Mouse (Mus musculus) bone marrow, adult 2 months (tissue): ENCODE results near the gene Gm10837.

Experiments used
- CTCF ChIP-seq: fragments of 200-500 bp; IDR thresholded peaks from 2 replicates; pipeline ENCODE4 v1.5.1; 2011; ENCODE audit warnings: low read length, control low read depth; ENCODE audit not compliant: control insufficient read depth, insufficient read depth
- POLR2A ChIP-seq: fragments of 200-500 bp; IDR thresholded peaks from 2 replicates; pipeline ENCODE4 v1.6.1; 2011; ENCODE audit warnings: low read depth, mild to moderate bottlenecking, control low read depth, low read length, borderline replicate concordance; ENCODE audit not compliant: control insufficient read depth

DNA sequence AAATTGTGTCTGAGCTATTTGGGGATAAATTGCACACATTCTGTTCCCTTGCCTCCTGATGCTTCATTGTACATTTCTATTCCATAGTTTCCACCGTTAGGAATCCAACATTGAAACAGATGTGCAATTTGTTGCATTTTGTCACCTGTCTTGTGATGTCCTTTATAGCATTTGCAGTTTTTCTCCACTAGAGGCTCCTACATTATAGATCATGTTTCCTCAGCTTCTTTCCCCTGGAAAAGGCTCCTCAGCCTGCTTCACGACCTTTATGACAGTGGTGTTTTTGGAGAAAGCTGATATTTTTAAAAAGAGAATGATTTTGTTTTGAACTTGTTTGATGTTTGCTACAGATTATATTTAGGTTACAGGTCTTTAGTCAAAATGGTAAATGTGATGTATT, 18.7 kb downstream of the Gm10837 start:
- no peak for TF ChIP-seq POLR2A
- TF ChIP-seq CTCF: no peak
